Mouse (Mus musculus): Measurements from ENCODE around the gene Rasgef1c.

Gene Rasgef1c

DNA sequence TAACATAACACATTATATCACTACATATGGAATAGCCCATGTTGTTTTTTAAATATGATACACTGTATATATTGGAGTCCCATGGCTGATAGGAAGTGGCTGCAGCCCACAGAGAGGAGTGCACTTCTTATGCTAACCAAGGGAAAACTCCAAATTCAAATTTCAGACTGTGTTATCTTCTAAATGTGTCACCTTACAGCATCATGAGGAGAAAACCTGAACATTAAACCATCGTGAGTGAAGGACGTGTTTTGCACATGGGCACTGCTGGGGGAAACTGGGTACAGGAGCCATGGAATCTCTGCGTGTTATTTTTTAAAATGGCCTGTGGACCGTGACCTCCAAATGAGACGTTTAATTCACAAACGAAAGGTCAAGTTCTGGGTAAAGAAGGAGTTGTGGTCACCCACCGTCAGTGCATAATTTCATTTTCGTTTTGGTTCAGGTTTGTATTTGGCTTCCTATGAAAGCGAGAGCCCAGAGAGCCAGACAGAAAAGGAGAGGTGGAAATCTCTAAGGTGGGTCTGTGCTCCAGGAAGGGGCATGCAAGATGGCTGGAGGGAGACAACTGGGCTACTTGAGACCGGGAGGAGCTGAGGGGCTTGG, 76.4 kb downstream of the Rasgef1c start:
- DNase-seq (ENCODE audit: low spot score), result no peak

DNA sequence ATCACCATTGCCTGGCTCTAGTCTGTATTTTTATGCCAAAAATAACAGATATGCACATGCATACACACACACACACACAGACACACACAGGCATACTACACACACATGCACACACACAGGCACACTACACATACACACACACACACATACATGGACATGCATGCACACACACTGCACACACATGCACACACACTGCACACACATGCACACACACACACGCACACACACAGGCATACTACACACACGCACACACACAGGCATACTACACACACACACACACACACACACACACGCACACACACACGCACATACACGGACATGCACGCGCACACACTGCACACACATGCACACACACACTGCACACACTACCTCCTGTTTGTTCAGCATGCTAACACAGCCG, 77.3 kb downstream of the Rasgef1c start:
- no peak for DNase-seq (ENCODE audit: low spot score)

DNA sequence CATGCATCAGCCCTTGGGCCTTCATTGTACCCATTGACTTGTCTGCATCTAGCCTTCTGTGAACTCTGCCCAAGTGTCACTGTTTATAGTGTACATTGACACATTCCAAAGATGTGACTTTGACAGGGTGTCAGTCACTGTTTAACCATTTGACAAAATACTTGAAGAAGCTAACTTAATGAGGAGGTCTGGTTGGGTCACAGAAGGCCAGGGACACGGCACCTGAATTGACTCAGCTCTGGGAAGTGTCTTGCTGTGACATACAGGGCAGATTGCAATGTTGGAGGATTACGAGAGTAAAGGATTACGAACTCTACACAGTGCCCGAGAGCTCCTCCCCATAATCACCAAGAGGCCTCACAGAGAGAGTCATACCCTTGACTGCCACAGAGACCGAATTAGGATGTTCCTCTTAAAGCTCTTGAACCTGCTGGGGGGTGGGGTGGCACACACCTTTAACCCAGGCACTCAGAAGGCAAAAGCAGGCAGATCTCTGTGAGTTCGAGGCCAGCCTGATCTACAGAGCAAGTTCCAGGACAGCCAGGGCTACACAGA, 79.1 kb downstream of the Rasgef1c start:
- DNase-seq (ENCODE audit: low spot score), result no peak

GRCm38 (mm10) chr11:49981321-49981963, 79.8 kb downstream of the Rasgef1c start:
- DNase-seq (ENCODE audit: low spot score), result no peak

DNA sequence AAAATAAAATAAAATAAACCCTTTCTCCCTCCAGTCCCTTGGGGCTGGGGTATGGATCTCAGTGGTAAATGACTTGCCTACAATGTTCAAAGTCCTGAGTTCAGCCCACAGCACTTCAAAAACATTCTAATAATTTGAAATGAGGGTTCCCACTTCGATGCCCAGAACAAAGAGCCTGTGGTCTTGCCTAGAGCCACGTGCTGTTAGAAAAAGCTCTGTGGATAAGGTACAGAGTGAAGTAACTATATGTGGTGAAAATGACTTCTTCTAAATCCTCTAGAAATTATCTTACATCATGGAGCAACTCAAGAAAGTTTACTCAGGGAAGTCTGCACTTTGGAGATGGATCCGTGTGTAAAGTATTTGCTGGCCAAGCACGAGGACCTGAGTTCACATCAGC, 80.5 kb downstream of the Rasgef1c start:
- no peak for DNase-seq (ENCODE audit: low spot score)

DNA sequence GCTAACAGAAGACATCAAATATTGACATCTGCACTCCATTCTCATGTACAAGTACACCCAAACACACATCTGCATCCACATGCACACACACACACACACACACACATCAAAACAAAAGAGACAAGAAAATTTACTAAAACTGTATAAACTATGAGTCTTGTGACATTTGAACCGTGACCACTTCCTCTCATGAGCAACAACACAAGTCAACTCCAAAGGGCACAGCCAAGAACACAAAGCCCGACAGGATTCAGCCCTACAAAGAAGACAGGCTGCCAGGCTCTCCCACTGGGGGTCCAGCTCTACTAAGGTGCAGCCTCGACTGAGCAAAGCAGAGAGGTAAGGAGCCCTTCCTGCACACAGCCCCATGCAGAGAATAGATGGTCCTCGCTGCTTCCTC, 81.2 kb downstream of the Rasgef1c start:
- DNase-seq (ENCODE audit: low spot score), result no peak

DNA sequence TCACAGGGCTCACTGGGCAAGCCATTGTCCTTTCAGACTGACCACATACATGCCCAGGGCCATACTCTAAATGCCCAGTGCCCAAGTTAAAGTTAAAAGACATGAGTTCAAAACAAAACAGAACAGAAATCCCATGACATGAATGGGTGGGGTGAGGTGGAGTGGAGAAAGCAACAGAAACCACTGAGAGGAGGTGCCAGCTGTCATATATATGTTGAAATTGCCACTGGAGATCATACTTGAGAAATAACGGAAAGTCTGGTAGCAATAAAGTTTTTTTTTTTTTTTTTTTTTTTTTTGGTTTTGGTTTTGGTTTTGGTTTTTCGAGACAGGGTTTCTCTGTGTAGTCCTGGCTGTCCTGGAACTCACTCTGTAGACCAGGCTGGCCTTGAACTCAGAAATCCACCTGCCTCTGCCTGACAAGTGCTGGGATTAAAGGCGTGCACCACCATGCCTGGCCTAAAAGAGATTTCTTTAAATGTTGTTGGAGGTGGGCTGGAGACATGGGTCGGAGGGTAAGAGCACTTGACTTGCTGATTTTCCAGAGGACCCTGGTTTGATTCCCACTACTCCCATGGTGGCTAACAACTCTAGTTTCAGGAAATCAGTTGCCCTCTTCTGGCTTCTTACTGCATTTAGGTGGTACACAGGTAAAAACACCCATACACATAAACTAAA, 82.4 kb downstream of the Rasgef1c start:
- DNase-seq (ENCODE audit: low spot score), result no peak

- DNase-seq (ENCODE audit: low spot score), result no peak
Observed at GRCm38 (mm10) chr11:49985009-49985408, 83.4 kb downstream of the Rasgef1c start.

- no peak for DNase-seq (ENCODE audit: low spot score)
Observed at GRCm38 (mm10) chr11:49986277-49987036, 84.8 kb downstream of the Rasgef1c start.

DNA sequence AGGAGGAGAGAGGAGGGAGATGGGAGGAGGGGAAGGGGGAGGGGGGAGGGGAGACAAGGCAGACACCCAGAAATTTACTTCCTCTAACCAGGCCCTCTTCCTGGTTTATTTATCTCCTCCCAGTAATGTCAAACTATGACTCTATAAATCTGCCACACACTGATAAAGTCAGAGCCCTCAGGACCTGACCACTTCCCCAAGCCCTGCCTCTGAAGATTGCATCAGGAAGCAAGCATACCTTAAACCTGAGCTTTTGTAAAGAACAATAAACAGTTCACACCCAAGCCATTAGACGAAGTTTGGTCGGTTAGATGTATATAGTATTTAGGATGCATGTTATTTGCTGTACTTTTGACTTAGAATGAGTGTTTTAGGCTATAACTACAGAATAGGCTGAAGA, 92.9 kb downstream of the Rasgef1c start:
- no peak for DNase-seq (ENCODE audit: low spot score)

GRCm38 (mm10) chr11:49996398-49996797, 94.8 kb downstream of the Rasgef1c start:
- DNase-seq (ENCODE audit: low spot score), result no peak

- DNase-seq (ENCODE audit: low spot score), result no peak
Observed at GRCm38 (mm10) chr11:49997321-49997720, 95.7 kb downstream of the Rasgef1c start.

GRCm38 (mm10) chr11:50002853-50003252, 101.2 kb downstream of the Rasgef1c start:
- DNase-seq (ENCODE audit: low spot score), result no peak

DNA sequence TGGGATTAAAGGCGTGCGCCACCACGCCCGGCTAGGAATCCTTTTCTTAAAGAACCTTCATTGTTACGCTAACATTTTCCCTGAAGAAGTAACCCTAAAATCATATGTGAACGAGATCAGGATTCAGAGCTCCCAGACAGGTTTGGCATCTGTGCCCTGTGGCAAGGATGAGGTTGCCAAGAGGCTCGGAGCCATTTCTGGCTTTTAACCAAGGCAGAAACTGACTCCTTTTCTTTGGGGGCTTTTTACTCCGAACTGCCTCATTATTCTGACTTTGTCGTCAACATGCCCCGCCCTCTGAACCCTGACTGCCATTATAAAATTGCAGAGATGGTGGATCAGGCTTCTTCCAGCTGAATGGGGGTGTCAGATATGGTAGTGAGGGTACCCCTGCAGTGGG, 106.1 kb downstream of the Rasgef1c start:
- no peak for DNase-seq (ENCODE audit: low spot score)

DNA sequence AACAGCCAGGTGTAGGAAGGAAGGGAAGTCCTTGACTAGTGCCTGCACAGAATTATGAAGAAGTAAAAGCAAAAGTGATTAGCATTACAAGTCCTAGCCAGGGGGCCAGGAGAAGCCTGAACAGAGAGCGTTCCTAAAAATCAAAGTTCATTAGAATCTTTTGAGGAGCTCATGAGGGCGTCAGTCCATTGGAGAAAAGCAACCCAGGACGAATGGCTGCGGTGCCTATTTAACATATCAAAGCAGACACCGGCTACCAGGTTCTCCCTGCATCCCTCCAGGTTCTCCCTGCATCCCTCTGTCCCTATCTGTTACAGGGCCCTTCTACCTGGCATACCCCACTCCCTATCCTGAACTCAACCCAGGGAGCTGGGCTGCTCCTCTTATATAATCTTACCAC, 106.6 kb downstream of the Rasgef1c start:
- no peak for DNase-seq (ENCODE audit: low spot score)

- DNase-seq (ENCODE audit: low spot score), result no peak
Observed at GRCm38 (mm10) chr11:50013016-50013415, 111.4 kb downstream of the Rasgef1c start.

DNA sequence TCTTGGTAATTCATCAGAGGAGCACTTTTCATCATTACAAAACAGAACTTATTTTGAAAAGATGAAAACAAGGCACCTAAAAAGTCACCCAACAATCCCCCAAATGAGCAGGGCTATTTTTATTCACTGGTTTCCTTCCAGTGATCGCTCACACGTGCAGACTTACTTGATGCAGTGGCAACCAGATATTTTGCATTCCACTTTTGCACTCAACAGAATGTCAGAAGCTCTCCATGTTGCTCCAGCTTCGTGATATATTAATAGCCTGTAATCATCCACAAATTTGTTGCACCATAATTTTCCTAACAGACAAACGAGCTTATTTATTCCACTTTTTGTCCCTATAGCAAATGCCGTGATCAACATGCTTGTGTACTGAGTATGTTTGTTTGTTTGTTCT, 114.9 kb downstream of the Rasgef1c start:
- no peak for DNase-seq (ENCODE audit: low spot score)

DNA sequence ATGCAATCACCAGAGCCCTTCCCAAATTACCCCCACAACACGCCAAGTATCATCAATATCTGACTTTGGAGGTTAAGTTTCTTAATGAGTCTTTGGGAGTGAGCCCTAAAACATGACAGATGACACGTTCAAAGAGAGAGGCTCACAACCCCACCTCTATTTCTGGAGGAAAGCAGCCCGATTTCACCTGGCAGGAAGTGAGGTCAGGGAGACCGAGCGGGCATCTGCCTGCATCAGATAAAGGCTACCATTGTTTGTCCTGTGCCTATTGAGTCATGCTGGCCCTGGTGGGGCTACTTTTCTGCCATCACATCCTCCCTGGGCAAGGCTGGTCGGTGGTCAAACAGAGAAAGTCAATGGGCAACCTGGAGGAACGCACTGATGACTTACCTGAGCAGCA, 115.9 kb downstream of the Rasgef1c start:
- no peak for DNase-seq (ENCODE audit: low spot score)

GRCm38 (mm10) chr11:50018848-50019247, 117.2 kb downstream of the Rasgef1c start:
- DNase-seq (ENCODE audit: low spot score), result no peak

DNA sequence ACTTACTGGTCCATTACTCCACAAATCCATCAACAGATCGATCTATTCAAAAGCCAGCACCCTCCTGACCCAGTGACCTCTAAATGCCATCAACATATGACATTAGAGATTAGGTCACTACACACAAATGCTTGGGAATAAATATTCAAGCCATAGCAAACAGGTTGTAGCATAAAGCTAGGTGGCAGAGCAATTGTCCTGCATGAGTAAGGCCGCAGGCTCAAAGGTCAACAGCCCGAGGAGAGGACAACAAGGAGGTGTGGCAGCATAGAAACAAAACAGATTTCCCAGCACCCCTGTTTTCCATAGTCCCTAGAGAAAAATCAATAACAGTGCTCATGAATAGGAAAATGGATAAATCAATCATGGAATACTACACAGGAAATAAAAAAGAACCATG, 120.5 kb downstream of the Rasgef1c start:
- DNase-seq (ENCODE audit: low spot score), result no peak

DNA sequence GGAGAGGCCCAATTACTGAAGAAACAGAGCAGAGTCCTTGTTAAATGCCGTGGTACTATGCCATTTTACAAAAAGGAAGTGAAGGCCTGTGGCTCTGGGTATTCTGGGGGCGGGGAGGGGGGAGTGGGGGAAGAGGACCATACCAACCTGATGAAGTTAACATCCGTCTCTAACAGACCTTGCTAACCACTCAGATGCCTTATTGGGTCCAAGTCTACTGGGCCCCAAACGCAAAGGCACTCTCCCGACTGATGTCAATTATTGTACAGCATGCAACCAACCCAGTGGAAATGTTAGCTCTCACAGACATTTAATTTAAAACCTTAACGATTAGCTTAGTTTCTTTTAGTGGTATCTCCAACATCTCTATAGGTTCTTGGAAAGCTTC, 122.8 kb downstream of the Rasgef1c start:
- DNase-seq (ENCODE audit: low spot score), result no peak
